Mouse (Mus musculus) cerebellum, adult 2 months (tissue): Measurements from ENCODE around the gene Igsf8. TPM values are rescaled to one million over a fixed set of nuclear protein-coding genes. Genes with fewer than 3 reads are reported as not detected.

Source experiments
- DNase-seq, 2 experiments: peaks; one replicate each; pipeline ENCODE4 v3.0.0; 2021
- H3K27ac ChIP-seq: fragments of 200-500 bp; 2 replicates; pipeline ENCODE4 v1.5.1; 2012; ENCODE audit warnings: low read length, control low read depth, inconsistent platforms; ENCODE audit not compliant: insufficient read depth
- H3K27me3 ChIP-seq: fragments of 200-500 bp; 2 replicates; pipeline ENCODE4 v1.6.1; 2012; ENCODE audit warnings: inconsistent platforms, mild to moderate bottlenecking, low read length, moderate library complexity; ENCODE audit not compliant: control insufficient read depth, insufficient read depth
- H3K4me1 ChIP-seq: fragments of 200-500 bp; 2 replicates; pipeline ENCODE4 v1.6.1; 2011; ENCODE audit warnings: low read length; ENCODE audit not compliant: control insufficient read depth, insufficient read depth
- H3K4me3 ChIP-seq: fragments of 200-500 bp; replicated peaks from 2 replicates; pipeline ENCODE3; 2011; ENCODE audit warnings: mild to moderate bottlenecking, low read depth, low read length, control low read depth; ENCODE audit not compliant: insufficient read depth
- CTCF ChIP-seq: fragments of 200-500 bp; IDR thresholded peaks from 2 replicates; pipeline ENCODE4 v1.5.1; 2011; ENCODE audit warnings: low read depth, mild to moderate bottlenecking, control low read depth, low read length, moderate library complexity, borderline replicate concordance; ENCODE audit not compliant: insufficient read depth
- POLR2A ChIP-seq: fragments of 200-500 bp; IDR thresholded peaks from 2 replicates; pipeline ENCODE4 v1.6.1; 2011; ENCODE audit warnings: low read length, control low read depth, borderline replicate concordance; ENCODE audit not compliant: insufficient read depth
- WGBS: fragments of 180-500 bp; shearing (Covaris S2); methylation state at CpG from one replicate; pipeline ENCODE4 v1.1.7; 2018; 5-methylcytosine and 5-hydroxymethylcytosine counted together
- polyA plus RNA-seq: library from polyadenylated mRNA; depleted of rRNA; stranded (reverse); fragments of >200 nt; gene quantifications from 2 replicates; pipeline ENCODE4 v1.2.3, GENCODE M21; 2012

Igsf8 gene
- polyA plus RNA-seq, 1 experiment = 254 TPM

DNA sequence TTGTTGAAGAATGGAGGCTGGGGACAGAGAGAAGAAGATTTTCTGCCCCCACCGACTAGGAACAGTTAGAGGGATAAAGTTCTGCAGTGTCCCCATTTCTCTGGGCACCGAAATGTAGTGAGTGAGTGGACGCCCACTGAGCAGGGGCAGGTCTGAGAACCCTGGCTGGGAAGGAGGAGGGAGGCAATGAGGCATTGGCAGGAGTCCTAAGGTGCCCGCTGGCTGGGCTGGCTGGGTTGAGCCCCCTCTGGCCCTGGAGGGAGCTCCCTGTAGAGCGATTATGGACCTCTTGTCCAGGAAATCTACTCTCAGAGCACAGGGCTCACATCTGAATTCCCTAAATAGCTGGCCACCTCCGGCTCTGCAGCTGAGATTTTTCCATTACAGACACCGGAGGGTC, 38.1 kb downstream of the Igsf8 start:
- peaks cover 13% of the 10 kb centered on the region for H3K4me1 ChIP-seq
- WGBS = 49% methylated on average over 7 of the region's 7 CpGs
- no peaks in the 10 kb centered on the region for H3K27me3 ChIP-seq
- TF ChIP-seq POLR2A (no peak), CTCF (no peak)
- H3K27ac ChIP-seq = peak overlapping the region; percentile 15; the same call in 1 of the 2 replicates
- no peak overlapping the region for H3K4me3 ChIP-seq
- peak in 1 of 2 experiments; percentile 41 for DNase-seq

- H3K4me3 ChIP-seq = no peak overlapping the region
Measured at GRCm38 (mm10) chr1:172300247-172300646, 38.8 kb downstream of the Igsf8 start.

DNA sequence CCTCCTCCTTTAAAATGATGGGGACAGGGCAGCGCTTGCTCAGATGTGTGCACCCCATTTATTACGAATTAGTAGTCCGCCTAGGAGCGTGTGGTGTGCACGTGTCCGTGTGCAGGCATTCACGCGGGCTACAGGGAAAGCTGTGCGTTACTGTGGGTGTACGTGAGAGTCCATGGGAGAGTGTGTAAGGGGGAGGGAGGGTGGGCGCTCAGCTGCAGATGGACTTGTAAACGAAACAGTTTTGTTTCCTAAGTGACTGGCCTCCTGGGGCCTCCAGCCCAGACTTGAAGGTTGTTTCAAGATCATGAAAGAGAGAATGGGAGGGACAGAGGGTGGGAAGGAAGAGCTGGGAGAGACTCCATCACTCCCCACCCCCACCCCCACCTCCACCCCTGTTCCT, 39.7 kb downstream of the Igsf8 start:
- Histone ChIP-seq H3K27me3 (no peaks in the 10 kb centered on the region), H3K4me3 (no peak overlapping the region), H3K4me1 (peaks cover 17% of the 10 kb centered on the region), H3K27ac (peak overlapping the region; percentile 45; the same call in 1 of the 2 replicates)
- DNase-seq = no peak
- TF ChIP-seq POLR2A (no peak), CTCF (no peak)
- 62% methylated on average over 12 of the region's 12 CpGs for WGBS

More at GRCm38 (mm10) chr1:172300247-172300646, 38.8 kb downstream of the Igsf8 start:
- no peak for TF ChIP-seq CTCF
- TF ChIP-seq POLR2A = no peak
- H3K4me1 ChIP-seq = peaks cover 13% of the 10 kb centered on the region
- peak overlapping the region; percentile 52 for H3K27ac ChIP-seq
- H3K27me3 ChIP-seq = no peaks in the 10 kb centered on the region
- DNase-seq = no peak
- 67% methylated on average over 5 of the region's 5 CpGs for WGBS

DNA sequence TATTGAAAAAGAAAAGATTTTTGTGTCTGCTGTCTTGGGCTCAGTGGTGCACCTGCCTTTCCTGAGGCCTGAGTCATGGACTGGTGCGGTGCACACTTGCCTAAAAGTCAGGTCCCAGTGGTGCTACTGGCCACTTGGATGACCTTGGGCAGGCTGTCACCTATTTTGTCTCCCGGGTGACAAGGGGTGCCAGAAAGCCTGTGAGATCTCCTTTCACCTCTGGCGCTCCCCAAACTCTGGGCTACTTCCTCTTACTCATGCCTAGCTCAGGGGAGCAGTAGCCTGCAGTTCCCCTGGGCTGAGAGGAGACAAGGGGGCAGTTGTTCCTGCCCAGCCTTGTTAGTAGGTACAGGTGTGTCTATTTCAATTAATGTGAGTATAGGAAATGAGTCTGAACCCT, 40.9 kb downstream of the Igsf8 start:
- H3K4me1 ChIP-seq = peaks cover 17% of the 10 kb centered on the region
- no peak for DNase-seq
- H3K27me3 ChIP-seq = no peaks in the 10 kb centered on the region
- no peak for TF ChIP-seq POLR2A
- no peak for TF ChIP-seq CTCF
- no peak overlapping the region for H3K27ac ChIP-seq
- no peak overlapping the region for H3K4me3 ChIP-seq
- 74% methylated on average over 3 of the region's 3 CpGs for WGBS

DNA sequence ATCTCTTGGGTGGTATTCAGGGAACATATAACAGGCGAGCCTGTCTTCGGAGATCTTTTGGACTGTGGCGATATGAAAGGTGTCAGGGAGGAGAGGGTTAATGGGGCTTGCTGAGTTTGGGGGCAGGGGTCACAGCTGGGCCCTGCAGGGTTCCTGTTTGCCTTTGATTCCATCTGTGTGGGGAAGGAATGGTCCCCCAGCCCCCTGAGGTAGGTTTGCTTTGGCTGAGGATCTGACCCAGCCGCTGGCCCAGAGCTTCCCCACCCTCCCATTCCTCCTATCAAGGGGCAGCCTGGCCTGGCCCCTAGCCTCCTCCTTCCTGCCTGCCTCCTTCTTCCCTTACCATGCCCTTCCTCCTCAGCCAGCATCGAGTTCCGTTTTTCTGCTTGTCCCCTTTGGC, 41.4 kb downstream of the Igsf8 start:
- WGBS = 39% methylated on average over 6 of the region's 6 CpGs
- Histone ChIP-seq H3K27me3 (no peaks in the 10 kb centered on the region), H3K4me1 (peaks cover 13% of the 10 kb centered on the region), H3K27ac (no peak overlapping the region), H3K4me3 (no peak overlapping the region)
- no peak for DNase-seq
- TF ChIP-seq POLR2A (no peak), CTCF (no peak)

- H3K27me3 ChIP-seq = no peaks in the 10 kb centered on the region
- DNase-seq = no peak
- no peak overlapping the region for H3K4me3 ChIP-seq
- 80% methylated on average over 6 of the region's 6 CpGs for WGBS
- peaks cover 15% of the 10 kb centered on the region for H3K4me1 ChIP-seq
- no peak overlapping the region for H3K27ac ChIP-seq
- TF ChIP-seq POLR2A = no peak
- TF ChIP-seq CTCF = no peak
Measured at GRCm38 (mm10) chr1:172304443-172304842, 43.0 kb downstream of the Igsf8 start.

GRCm38 (mm10) chr1:172305153-172305552, 43.7 kb downstream of the Igsf8 start:
- WGBS = 100% methylated on average over 2 of the region's 2 CpGs

GRCm38 (mm10) chr1:172305635-172306034, 44.2 kb downstream of the Igsf8 start:
- 94% methylated on average over 3 of the region's 3 CpGs for WGBS
- no peak overlapping the region for H3K27ac ChIP-seq
- no peak overlapping the region for H3K4me3 ChIP-seq
- peaks cover 20% of the 10 kb centered on the region for H3K4me1 ChIP-seq
- TF ChIP-seq CTCF (peak; percentile 20; the same call in 1 of the 2 replicates), POLR2A (no peak)
- H3K27me3 ChIP-seq = no peaks in the 10 kb centered on the region
- no peak for DNase-seq

More at GRCm38 (mm10) chr1:172305153-172305552, 43.7 kb downstream of the Igsf8 start:
- Histone ChIP-seq H3K27me3 (no peaks in the 10 kb centered on the region), H3K4me1 (peaks cover 20% of the 10 kb centered on the region), H3K27ac (no peak overlapping the region), H3K4me3 (no peak overlapping the region)
- TF ChIP-seq CTCF = no peak
- no peak for TF ChIP-seq POLR2A
- no peak for DNase-seq
